Comparison of ENCODE assay signal across 24 mouse cellular contexts in genomic region chr13:97762121-97762520, GRCm38 (mm10). TPM values are rescaled to one million over a fixed set of nuclear protein-coding genes. Genes with fewer than 3 reads are reported as not detected.
DNase-seq lines count a peak whose midpoint lies in the region; TF ChIP-seq lines count a peak whose summit lies in the region.
"Had no signal": no experiment of that assay in that cellular context is flagged by ENCODE, and none has a peak within 500 bp of the region (broad histone marks: within the 10 kb centered on the region; RNA-seq: fewer than 3 reads in every experiment).

No protein-coding gene starts in this region.

- H3K4me1 ChIP-seq in thymus, adult 2 months (replicated peaks; ENCODE audit: control insufficient read depth, insufficient read depth, low read length) = peaks cover 8% of the 10 kb centered on the region

- 37% methylated on average over 8 of the region's 8 CpGs for WGBS in thymus, adult 2 months

- H3K27me3 ChIP-seq in thymus, adult 2 months (ENCODE audit: control insufficient read depth, insufficient read depth, low read length) = no peaks in the 10 kb centered on the region
- H3K27me3 ChIP-seq: embryonic facial prominence, embryonic 13.5 days; forebrain, embryonic 12.5 days; heart, embryonic 15.5 days; hindbrain, embryonic 13.5 days had no signal

- H3K36me3 ChIP-seq in thymus, adult 2 months (ENCODE audit: control insufficient read depth, insufficient read depth, low read length) = no peaks in the 10 kb centered on the region
- H3K36me3 ChIP-seq: embryonic facial prominence, embryonic 13.5 days; forebrain, embryonic 12.5 days; G1E; heart, embryonic 10.5 days; heart, embryonic 15.5 days; hindbrain, embryonic 13.5 days had no signal

- TF ChIP-seq POLR2A in thymus, adult 2 months (IDR thresholded peaks at IDR 0.05; ENCODE audit: control insufficient read depth, extremely low read depth, insufficient read depth, low read length, poor library complexity) = no peak

- no peak for TF ChIP-seq CTCF in thymus, adult 2 months (IDR thresholded peaks at IDR 0.05; ENCODE audit: borderline replicate concordance, control insufficient read depth, extremely low read depth, insufficient read depth, low read length, poor library complexity)

- H3K4me3 ChIP-seq in thymus, adult 2 months (ENCODE audit: control insufficient read depth, insufficient read depth, low read length) = no peak overlapping the region
- H3K4me3 ChIP-seq: embryonic facial prominence, embryonic 13.5 days; forebrain, embryonic 12.5 days; gastrocnemius, adult 2 months; heart, embryonic 10.5 days; heart, embryonic 15.5 days; hindbrain, embryonic 13.5 days had no signal

- H3K27ac ChIP-seq in thymus, adult 2 months (ENCODE audit: control insufficient read depth, insufficient read depth, low read length) = no peak overlapping the region
- H3K27ac ChIP-seq: embryonic facial prominence, embryonic 13.5 days; forebrain, embryonic 12.5 days; gastrocnemius, adult 2 months; heart, embryonic 10.5 days; heart, embryonic 15.5 days; hindbrain, embryonic 13.5 days; hindbrain, postnatal 0 days had no signal

- peak; percentile 31 for DNase-seq in thymus, adult 2 months
- DNase-seq in thymus, adult 18-20 months = no peak
- peak; percentile 49 for DNase-seq in induced T-regulatory cell, adult 2 months (ENCODE audit: low read depth)
- peak; percentile 9 to 16 for DNase-seq in thymus, postnatal 10 days (ENCODE audit: low spot score in 2 of 2)
- DNase-seq in thymus, postnatal 4 days = peak; percentile 30
- no peak for DNase-seq in spleen, postnatal 14 days (ENCODE audit: low spot score in 2 of 2)
- DNase-seq in layer of hippocampus, adult 8-10 months (ENCODE audit: low spot score in 2 of 2) = no peak
- no peak for DNase-seq in lung, postnatal 4 days
- DNase-seq: adrenal gland, postnatal 14 days; cerebellum, adult 11-12 months; cerebellum, adult 9-10 months; cerebellum, postnatal 36 days; forebrain, postnatal 0 days; gastrocnemius, adult 2 months; gastrocnemius, postnatal 25 days; heart, adult 18-20 months; heart, postnatal 14 days had no signal

RNA-seq across cellular contexts. Expression of gene Gm10260, which starts 1.7 kb away (rescaled TPM):
- polyA plus RNA-seq in thymus, adult 2 months (2012; rRNA removed) = 2.4 and 4.2 TPM in 2 replicates
- total RNA-seq in layer of hippocampus, adult 8-10 months (2022) = 10 to 100 TPM; 68.0 to 99.9 (median 83.6) TPM

Comparison
In these comparisons a context has a peak if more than half of its experiments do, and no peak if none do; other contexts are left out.
1. DNase-seq: peak in thymus, adult 2 months (single experiment), induced T-regulatory cell, adult 2 months (single experiment), thymus, postnatal 10 days (2 of 2) and thymus, postnatal 4 days (single experiment); none in thymus, adult 18-20 months (0 of 2), spleen, postnatal 14 days (0 of 2), layer of hippocampus, adult 8-10 months (0 of 2) and lung, postnatal 4 days (0 of 2).